Mouse (Mus musculus): Measurements from ENCODE around the gene Galc. TPM values are rescaled to one million over a fixed set of nuclear protein-coding genes. Genes with fewer than 3 reads are reported as not detected.
A peak's percentile ranks its signal among the peaks of the same experiment; 100 is the strongest.

Gene Galc
- total RNA-seq, 2 experiments from 2014 or later: 7.9 to 8.4 TPM

- intact Hi-C loops (cut with DNase I): no loop called here
- DNase-seq: no peak
These were observed 69.1 kb downstream of the Galc start for GRCm38 (mm10) chr12:98190201-98190600.

- no peak for DNase-seq
- intact Hi-C loops (cut with DNase I): no loop called here
These were observed 70.2 kb downstream of the Galc start for GRCm38 (mm10) chr12:98189096-98189495.

- no peak for DNase-seq
- intact Hi-C loops (cut with DNase I): no loop called here
These were observed 71.9 kb downstream of the Galc start for GRCm38 (mm10) chr12:98187186-98187899.

GRCm38 (mm10) chr12:98181729-98182128 is 77.5 kb downstream of the Galc start:
- peak; percentile 1 to 49 for DNase-seq
- intact Hi-C loops (cut with DNase I): loop anchor here (5.0 kb wide), 1 partner anchor 309 kb away; no protein-coding TSS in a partner anchor

- intact Hi-C loops (cut with DNase I): loop anchor here (5.0 kb wide), 1 partner anchor 309 kb away; no protein-coding TSS in a partner anchor
- DNase-seq: no peak
These were observed 78.5 kb downstream of the Galc start for GRCm38 (mm10) chr12:98180807-98181206.

GRCm38 (mm10) chr12:98180235-98180800 is 78.9 kb downstream of the Galc start:
- intact Hi-C loops (cut with DNase I): loop anchor here (5.0 kb wide), 1 partner anchor 308 kb away; no protein-coding TSS in a partner anchor
- no peak for DNase-seq

- intact Hi-C loops (cut with DNase I): no loop called here
- no peak for DNase-seq
These were observed 79.8 kb downstream of the Galc start for GRCm38 (mm10) chr12:98179496-98179895.

- no peak for DNase-seq
- intact Hi-C loops (cut with DNase I): no loop called here
These were observed 82.6 kb downstream of the Galc start for GRCm38 (mm10) chr12:98176632-98177031.

- DNase-seq: no peak
- intact Hi-C loops (cut with DNase I): no loop called here
These were observed 97.4 kb downstream of the Galc start for GRCm38 (mm10) chr12:98161901-98162300.

- intact Hi-C loops (cut with DNase I): no loop called here
- no peak for DNase-seq
These were observed 98.4 kb downstream of the Galc start for GRCm38 (mm10) chr12:98160867-98161266.

Other genes starting within 250 kb of the Galc start
- gene Gpr65, start 9.2 kb upstream of the Galc start, total RNA-seq (2021): 1 to 10 TPM in 1 of 2 experiments, under 1 TPM in 1; 0.43 to 1.3 TPM

Data from heart, postnatal 14 days (tissue).